Mouse (Mus musculus): ENCODE measurements around the gene Myo16.
A peak's percentile ranks its signal among the peaks of the same experiment; 100 is the strongest.

Myo16 gene

DNA sequence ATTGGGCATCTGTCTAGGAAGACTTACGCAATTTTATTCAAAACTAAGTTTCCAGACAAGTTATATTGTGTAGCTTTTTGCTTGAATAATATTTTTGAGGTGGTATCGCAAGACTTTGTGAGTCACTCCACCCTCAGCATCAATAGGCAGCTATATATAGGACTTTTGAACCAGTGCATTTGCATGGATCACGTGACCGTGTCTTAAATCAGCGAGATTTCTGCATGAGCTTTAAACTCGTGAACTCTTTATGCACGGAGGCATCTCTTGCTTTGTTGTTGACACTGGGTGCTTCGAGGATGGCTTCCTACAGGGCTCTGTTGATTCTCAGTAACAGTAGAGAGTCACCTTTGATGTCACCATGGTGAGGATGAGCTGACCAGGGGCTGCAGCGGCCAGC lies 262.2 kb downstream of the Myo16 start:
- DNase-seq: no peak

DNA sequence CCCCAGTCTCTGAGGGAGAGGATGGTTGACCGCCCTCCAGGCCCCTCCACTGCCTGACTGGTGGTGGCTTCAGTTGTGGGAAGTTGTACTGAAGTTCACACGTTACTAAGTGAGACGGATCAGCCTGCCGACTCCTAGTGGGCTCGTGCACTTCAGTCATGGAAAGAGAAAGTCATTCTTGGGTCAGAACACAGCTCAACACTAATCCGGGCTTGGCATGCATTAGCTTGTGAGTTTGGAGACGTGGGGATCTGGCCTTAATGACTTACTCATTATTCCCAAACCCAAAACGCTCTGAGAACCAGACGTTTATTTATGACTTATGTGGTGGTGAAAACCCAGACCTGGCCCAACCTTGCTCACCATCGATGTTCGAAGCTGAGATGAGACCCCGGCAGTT lies 263.1 kb downstream of the Myo16 start:
- DNase-seq: no peak

DNA sequence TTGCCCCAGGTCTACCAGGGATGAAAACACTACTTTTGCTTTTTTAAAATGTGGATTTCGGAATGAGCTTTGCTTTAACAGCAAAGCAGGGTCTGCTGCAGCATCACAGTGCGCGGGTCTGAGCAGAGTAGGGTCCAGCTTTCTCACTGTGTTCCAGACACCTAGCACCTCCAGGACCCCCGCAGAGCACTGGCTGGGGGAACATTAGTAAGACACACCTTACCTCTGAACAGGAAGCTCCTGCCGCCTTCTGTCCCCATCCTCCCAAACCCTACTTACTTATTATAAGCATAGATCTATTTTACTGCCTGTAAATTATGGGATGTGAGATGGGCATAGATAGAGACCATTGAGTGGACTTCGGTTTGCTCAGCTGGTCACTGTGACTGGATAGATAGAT lies 263.6 kb downstream of the Myo16 start:
- DNase-seq: no peak

DNA sequence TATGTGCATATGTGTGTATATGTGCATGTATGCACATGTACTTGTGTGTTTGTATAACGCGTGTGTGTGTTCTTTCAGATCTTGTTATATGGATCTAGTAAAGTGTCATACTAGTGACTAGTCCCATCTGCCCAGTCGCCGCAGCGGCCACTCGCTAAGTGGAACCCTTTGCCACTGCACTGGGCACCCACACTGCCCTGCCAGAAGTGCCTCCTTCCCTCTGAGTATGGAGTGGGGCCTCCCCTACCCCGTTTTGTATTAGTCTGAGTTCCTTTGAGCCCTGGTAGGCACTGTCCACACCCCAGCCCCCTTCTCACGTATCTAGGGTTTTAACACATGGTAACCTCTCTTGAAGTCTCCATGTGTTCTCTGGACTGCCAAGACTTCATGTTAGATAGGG lies 264.3 kb downstream of the Myo16 start:
- DNase-seq: no peak

DNA sequence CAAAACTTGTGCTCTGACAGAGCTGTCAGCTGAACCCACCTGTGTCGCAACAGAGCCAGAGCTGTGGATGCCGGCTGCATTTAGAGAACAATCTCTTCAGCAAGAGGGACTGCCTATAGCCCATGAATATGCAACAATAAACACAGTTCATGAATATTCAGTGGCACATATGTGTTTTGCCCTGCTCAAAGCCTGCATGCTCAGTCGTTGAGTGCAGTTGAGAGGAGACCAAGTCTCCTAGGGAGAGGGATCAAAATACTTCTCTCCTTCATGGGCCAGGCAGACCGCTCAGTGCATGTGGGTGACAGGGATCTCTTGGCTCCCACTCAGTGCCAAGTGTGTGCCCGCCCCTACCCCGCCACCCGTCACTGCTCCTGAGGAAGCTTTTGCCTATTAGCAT lies 265.3 kb downstream of the Myo16 start:
- DNase-seq: no peak

DNA sequence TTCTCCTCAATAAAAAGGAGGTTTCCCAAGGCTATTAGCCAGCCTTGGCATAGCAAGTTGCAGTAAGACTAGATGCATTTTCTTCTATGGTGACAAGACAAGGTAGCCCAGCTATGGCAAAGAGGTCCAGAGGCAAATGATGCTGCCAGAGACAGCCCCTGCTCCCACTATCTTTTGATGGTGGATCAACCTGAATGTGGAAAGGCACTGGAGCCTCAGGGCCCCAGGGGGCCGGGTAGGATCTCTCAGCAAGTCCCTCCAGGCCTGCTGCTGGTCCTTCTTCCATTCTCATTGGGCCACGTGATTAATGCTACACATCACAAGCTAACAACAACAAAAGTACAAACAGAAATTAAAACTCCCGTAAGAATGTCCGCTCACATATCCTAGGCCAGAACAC lies 266.0 kb downstream of the Myo16 start:
- DNase-seq: no peak

DNA sequence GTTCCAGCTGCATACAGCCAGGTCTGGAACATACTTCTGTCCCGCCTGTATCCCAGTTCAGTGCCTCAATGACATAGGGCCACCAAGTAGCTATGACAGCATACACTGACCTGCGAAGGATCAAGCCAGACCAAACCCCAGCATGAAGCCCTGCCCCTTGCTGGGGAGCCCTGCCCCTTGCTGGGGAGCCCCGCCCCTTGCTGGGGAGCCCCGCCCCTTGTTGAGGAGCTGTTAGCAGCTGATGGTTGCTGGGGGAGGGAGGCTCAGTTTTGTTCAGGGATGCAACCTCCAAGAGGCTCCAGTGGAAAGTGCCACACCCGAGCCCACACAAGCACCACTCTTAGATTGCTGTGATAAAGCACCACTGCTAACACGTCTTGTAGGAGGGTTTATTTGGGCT lies 266.8 kb downstream of the Myo16 start:
- DNase-seq: no peak

DNA sequence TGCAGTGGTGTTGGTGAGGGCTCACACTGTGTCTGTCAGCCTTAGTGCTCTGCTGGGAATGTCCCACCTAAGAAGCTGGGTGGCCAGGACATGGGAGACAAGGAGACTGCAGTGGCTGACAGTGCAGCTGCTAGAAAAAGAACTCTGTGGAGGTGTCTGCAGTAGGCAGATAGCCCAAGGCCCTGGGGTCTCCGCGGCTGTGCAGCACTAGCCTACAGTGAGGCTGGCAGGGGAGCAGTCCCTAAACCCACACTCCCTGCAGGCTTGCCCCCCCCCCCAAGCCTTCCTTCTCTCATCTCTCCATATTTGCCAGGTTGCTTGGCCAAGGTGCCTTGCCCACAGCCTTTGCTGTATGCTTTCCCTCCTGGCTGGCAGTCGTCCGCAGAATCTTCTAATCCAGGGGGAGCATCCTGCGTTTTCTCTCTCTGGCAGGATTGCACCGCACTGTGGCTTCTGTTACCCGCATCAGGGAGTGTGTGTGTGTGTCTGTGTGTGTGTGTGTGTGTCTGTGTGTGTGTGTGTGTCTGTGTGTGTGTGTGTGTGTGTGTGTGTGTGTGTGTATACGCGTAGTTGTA lies 267.9 kb downstream of the Myo16 start:
- peak; percentile 18 to 54 for DNase-seq

DNA sequence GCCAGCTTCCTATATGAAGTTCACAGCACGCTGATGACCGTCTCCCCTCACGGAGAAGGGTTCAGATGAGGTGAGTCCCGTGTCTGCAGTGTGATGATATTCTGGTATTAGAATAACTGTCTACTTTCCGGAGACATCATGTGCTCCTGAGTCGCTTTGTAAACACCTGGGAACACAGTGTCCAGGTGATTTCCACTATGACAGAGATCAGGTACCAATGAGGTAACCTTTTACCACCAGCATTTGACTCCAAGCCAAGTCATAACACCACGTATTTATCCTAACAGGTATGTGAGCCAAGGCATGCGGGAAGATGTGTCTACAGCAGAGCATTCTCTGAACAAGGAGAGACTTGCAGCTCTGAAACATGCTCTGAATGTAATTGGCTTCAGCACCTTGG lies 281.8 kb downstream of the Myo16 start:
- no peak for DNase-seq

DNA sequence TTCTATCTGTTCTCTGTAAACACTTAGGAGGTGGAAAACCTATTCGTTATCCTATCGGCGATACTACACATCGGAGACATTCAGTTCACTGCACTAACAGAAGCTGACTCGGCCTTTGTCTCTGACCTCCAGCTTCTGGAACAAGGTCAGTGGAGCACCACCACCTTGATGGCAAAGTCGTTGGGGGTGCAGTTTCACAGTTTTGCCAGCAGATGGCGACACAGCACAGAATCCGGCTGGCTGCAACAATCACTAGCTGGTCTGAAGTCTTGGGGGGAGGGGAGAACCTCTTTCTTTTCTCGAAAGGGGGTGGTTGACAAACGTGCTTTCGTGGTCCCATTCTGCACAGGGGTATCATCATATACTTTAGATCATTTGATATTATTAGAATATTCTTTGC lies 285.1 kb downstream of the Myo16 start:
- DNase-seq: peak; percentile 84 to 86

DNA sequence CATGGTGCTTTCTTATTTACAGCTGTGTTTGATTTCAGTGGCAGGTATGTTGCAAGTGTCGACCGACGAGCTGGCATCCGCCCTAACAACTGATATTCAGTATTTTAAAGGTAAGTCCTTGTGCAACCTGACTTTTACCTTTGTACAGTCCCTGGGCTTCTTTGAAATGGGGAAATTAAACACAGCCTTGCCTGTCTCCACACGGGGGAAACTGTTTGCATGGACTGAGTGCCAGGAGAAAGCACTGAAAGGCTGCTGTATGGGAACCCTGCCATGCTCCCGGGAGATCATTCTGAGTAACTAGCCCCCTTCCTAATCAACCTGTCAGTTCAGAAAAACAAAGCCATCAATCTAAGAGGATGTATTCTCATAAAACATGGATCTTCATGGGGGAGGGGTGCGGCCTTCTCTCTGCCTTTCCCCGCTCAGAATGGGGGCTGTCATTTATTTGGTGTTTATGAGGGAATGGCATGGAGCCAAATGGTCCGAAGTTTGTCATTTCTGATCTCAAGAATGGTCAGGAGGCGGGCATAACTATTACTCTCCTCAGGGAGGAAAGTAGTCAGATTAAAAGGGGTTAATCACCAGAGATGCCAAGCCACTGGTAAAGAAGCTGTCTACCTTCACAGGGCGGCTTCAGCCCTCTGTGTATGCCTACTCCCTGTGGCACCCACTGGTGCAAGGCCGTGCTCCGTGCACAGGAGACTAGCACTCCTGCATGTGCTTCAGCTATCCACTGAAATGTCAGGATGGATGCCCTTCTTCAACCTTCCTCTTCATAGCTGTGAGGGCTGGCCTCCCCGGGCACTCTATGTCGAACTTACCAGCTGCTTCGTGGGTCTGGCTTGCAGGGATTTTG lies 286.1 kb downstream of the Myo16 start:
- no peak for DNase-seq

DNA sequence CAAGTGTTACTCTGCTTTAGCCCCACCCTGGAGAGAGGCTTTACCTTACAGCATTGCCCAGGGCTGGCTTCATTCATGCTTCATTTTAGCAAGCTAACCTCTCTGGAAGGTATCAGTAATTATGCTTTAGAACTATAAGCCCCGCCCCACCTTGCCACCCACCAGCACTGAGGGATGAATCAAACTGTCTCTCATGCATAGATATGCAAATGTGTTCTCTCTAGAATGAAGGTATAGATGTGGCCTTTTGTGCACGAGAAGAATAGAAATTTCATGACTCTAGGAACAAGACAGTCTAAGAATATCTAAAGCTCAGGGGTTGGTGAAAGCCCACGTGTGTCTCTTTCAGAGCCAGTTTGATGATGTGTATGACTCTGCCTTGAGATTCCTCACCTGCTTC lies 288.9 kb downstream of the Myo16 start:
- DNase-seq: no peak

DNA sequence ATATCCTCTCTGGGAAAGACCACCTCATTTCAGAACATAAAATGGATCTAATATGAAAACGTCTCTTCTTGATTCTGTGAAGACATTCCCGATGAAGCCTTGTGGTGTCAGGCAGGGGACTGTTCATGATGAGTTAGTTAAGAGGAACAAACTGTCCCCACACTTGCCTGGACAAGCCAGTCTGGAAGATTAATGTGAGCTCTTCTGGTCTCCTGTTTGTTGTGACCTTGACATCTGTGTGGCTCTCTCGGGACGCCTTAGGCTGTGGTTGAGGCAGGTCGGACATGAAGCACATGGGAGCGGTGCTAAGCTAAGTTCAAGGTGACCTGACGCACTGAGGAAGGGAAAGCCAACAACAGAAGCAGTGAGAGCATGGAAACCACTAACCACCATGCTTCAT lies 291.3 kb downstream of the Myo16 start:
- DNase-seq: no peak

DNA sequence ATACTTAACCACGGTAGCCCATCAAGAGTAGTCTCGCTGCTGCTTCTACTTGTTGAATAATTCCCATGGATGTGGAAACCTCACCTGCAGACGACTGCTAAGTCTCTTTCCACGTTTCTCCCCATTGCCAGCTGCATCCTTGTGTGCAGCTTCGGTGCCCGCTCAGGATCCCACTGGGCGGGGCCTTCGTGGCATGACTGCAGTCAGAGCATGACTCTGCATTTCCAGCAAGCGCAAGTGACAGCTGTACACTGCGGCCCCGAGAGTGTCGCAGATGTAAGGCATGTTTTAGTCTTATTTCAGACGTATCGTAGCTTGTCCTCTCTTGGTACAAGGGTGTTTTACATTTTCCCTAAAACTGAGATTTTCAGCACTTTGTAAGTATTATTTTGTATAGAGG lies 294.8 kb downstream of the Myo16 start:
- DNase-seq: peak in 1 of 2 experiments; percentile 19

DNA sequence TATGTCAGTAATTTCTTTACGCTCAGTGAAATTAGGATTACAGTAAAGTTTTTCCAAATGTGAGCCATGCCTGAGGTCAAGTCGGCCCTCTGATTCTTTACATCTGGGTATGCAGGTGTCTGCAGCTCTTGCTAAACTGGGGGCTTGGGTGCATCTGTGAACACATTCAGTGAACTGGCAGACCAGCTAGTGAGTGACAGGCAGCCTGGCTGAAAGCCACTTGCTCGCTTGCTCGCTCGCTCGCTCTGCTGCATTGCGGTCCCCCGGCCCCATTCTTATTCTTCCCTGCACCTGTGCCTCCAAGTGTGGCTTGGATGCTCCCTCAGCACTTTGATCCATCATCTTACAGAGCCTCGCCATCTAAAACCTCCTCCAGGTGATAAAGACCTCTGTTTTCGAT lies 299.3 kb downstream of the Myo16 start:
- peak; percentile 39 to 47 for DNase-seq

DNA sequence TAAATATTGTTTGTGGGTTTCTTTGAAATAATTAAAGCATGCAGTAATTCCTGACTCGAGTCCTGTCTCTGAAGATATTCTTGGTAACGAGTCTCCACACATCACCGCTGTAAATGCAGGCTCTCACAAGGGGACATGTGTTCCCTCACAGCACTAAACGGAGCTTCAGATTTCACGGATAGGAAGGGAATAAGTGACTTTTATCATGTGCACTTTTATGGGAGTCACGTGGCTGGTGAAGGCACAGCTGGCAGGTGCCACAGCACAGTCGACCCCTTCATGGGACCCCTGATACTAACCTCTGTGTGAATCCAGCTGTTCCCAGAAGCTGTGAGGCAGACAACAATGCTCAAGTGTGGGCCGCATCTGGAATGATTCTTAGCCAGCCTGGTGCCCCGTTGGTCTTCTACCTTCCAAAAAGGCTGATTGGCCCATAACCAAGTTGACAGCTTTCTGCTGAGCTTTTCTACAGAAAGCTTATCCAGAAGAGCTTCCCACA lies 304.5 kb downstream of the Myo16 start:
- DNase-seq: no peak

DNA sequence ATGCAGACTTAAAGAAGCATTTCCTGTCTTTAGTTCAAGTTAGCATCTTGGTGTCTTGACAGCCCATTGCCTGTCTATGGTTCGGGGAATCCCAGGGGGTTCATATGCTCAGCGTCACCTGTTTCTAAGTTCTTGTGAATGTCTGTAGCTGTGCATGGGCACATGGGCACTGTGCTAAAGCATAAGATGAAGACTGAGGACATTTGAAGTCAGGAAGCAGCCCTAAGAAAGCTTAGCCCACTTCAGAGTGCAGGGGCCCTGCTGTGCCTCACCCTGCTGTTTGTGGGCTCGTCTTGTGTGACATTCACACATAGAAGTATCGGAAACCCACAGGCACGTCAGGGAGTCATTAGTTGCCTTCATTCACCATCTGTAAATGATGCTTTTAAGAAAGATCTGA lies 308.6 kb downstream of the Myo16 start:
- DNase-seq: no peak

DNA sequence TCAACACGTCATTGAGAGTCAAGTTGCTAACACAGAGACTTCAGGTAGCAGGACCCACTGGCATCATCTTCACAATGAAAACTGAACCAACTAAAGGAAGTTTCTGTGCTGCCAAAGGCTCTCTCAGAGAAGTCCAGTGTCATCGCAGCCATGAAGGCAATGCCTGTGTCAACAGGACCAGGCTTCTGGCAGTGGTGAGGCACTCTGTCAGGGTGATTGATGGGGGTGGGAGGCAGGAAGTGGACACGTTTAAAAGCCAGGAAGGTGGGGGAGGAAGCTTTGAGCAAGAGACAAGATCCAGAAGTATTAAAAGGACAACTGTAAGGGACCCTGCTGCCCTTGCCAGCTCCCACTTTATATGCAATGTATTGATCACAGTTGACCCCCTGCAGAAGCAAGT lies 314.8 kb downstream of the Myo16 start:
- DNase-seq: no peak

DNA sequence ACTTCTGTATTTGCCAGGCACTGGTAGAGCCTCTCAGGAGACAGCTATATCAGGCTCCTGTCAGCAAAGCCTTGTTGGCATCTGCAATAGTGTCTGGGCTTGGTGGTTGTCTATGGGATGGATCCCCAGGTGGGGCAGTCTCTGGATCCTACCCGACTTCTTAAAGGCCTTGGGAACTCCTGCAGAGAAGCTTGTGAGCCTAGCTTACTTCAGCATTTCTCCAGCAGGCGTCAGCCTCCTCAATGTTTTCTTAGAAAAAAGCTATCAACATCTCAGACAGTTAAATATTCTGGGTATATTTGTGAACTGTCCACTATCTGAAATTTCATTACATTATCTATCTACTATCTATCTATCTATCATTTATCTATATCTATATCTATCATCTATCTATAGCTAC lies 315.9 kb downstream of the Myo16 start:
- no peak for DNase-seq

DNA sequence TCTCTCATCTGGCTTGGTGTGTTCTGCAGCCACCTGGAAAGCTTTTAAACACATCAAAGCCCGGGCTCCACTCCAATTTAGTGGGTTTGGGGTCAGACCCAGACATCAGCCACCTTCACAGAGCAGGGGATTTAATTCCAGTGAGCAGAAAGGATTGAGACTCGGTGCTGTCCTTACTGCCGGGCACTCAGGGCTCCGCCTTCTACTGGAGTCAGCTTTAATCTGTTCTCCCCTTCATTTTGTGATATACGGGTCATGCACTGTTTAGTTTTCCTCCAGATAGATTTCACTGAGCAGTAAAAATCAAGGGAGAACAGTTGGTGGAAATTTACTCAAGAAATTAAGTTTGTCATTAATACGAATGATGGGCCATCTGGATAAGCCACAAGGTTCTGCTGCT lies 316.6 kb downstream of the Myo16 start:
- no peak for DNase-seq

DNA sequence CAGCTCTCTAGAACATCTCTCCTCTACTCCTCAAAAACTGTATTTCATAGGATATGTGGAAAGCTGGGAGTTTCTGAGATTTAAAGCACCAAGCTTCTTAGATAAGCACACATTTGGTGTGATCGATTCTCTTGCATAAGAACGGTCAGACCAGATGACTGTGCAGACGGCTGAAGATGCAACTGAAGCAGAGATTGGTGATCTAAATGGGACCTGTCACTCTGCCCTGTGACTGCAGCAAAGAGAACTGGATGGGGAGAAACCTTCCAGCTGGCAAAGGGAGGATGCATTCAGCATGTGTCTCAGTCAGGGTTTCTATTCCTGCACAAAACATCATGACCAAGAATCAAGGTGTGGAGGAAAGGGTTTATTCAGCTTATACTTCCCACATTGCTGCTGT lies 318.7 kb downstream of the Myo16 start:
- DNase-seq: no peak

DNA sequence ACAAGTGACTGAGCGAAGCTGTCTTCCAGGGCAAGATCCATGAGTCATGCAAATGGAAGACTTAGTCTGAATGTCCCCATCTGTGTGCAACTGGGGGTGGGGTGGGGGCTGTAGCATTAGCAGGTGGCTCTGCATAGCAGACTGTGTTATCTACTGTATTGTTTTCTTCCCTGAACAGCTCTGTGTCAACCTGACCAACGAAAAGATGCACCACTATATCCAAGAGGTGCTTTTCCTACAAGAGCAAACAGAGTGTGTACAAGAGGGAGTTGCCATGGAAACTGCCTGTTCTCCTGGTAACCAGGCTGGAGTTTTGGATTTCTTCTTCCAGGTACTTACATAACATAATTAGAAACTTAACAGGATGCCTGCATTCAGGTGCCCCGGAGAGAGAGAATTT lies 320.7 kb downstream of the Myo16 start:
- DNase-seq: no peak

DNA sequence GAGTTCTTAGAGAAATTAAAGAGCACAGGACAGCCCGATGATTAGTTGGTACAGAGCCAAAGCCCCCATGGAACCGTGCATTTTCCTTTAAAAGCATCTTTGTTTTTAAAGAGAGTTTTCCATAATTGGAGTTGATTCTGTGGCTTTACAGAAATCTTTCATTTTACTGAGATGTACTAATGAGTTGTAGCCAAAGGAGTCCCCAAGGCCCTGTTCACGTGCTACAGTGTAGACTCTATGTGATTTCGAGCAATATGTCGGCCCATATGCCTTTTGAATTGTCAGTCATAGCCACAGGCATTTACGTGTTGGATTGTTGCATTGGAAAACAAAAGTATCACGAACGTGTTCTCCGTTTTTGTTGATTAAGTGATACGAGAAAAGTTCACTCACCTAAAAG lies 325.3 kb downstream of the Myo16 start:
- DNase-seq: no peak

DNA sequence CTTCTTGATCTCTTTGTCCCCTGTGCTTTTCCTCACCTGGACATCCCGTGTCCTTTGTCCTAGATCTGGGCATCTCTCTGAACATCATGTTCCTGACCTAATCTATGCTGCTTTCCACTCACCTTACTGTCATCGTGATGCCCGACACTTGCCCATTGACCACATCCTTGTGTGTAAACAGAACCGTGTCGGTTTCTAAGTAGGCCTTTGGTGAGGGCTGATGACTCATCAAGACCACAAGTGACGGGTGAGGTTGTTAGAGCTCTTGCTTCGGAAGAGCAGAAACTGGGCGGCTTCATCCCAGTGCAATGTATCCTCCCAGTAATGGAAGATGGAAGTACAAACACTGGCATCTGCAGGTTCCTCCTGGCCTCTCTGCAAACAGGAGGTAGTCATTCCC lies 327.1 kb downstream of the Myo16 start:
- no peak for DNase-seq

DNA sequence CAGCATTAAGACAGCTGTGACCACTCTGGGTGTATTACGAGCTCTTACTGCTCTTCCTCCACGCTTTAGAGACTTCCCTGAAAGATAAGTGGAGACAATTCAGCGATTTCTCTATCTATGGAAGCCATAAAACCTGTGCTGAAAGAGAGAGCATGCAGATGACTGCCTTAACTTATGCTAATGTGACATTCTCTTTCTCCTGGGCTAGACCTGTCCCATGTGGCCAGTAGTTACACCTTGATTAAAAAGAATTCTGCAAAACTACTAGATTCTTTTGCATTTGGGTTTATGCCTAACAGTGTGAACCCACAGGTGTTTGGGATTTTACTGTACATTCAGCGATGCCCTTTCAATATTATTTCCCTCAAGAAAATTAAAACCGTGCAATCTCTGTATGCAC lies 328.4 kb downstream of the Myo16 start:
- no peak for DNase-seq

Data from cerebellum, postnatal 14 days (tissue).